Mouse (Mus musculus) heart, embryonic 13.5 days (tissue): Measurements from ENCODE around the gene Cd3eap. TPM values are rescaled to one million over a fixed set of nuclear protein-coding genes. Genes with fewer than 3 reads are reported as not detected.

Experiments used
- ATAC-seq: fragments of 200-750 bp; cut with Nextera tagmentation; 2 replicates; pipeline ENCODE4 v1.8.0; 2017; ENCODE audit warnings: moderate TSS enrichment; ENCODE audit not compliant: insufficient number of reproducible peaks, low FRiP score, low TSS enrichment; ENCODE audit errors: extremely low read depth
- H3K27ac ChIP-seq: fragments of 300-500 bp; sonication (generic); replicated peaks from 2 replicates; pipeline ENCODE4 v1.5.1; 2015; ENCODE audit warnings: moderate library complexity, mild to moderate bottlenecking, inconsistent platforms
- H3K27me3 ChIP-seq: fragments of 300-500 bp; sonication (generic); replicated peaks from 2 replicates; pipeline ENCODE4 v1.6.1; 2015; ENCODE audit warnings: mild to moderate bottlenecking, inconsistent platforms
- H3K36me3 ChIP-seq: fragments of 300-500 bp; sonication (generic); 2 replicates; pipeline ENCODE4 v1.6.1; 2015; ENCODE audit warnings: mild to moderate bottlenecking, inconsistent platforms
- H3K4me1 ChIP-seq: fragments of 300-500 bp; sonication (generic); 2 replicates; pipeline ENCODE4 v1.6.1; 2015; ENCODE audit warnings: inconsistent platforms
- H3K4me2 ChIP-seq: fragments of 300-500 bp; sonication (generic); 2 replicates; pipeline ENCODE4 v1.6.1; 2015; ENCODE audit warnings: inconsistent platforms, mild to moderate bottlenecking, moderate library complexity
- H3K4me3 ChIP-seq: fragments of 300-500 bp; sonication (generic); 2 replicates; pipeline ENCODE4 v1.5.1; 2015; ENCODE audit warnings: moderate library complexity, mild to moderate bottlenecking, inconsistent platforms
- H3K9ac ChIP-seq: fragments of 300-500 bp; sonication (generic); 2 replicates; pipeline ENCODE4 v1.6.1; 2015; ENCODE audit warnings: inconsistent platforms, mild to moderate bottlenecking, moderate library complexity
- H3K9me3 ChIP-seq: fragments of 300-500 bp; sonication (generic); 2 replicates; pipeline ENCODE4 v1.6.1; 2016; ENCODE audit warnings: inconsistent platforms
- WGBS: fragments of 180-500 bp; shearing (Covaris S2); methylation state at CpG from one replicate; pipeline ENCODE4 v1.1.7; 2015; ENCODE audit warnings: mixed read lengths; 5-methylcytosine and 5-hydroxymethylcytosine counted together
- polyA plus RNA-seq: library from polyadenylated mRNA; unstranded; fragments of >200 nt; fragmentation: Nextera tagmentation; extraction: Ambion mirVana; gene quantifications from 2 replicates; pipeline ENCODE4 v1.2.1, GENCODE M21; 2015

Cd3eap gene
- polyA plus RNA-seq, 1 experiment from 2014 or later: 17.4 TPM

GRCm38 (mm10) chr7:19361720-19362119, 2.4 kb upstream of the Cd3eap start:
- 8% methylated on average over 16 of the region's 16 CpGs for WGBS
- peak overlapping the region; percentile 99 for H3K4me2 ChIP-seq
- peak overlapping the region; percentile 83 for H3K9ac ChIP-seq
- ATAC-seq: peak; percentile 2; the same call in 1 of the 2 replicates
- peak overlapping the region; percentile 96 for H3K27ac ChIP-seq
- peaks cover 19% of the 10 kb centered on the region for H3K36me3 ChIP-seq
- peak overlapping the region; percentile 62 for H3K4me3 ChIP-seq
- no peaks in the 10 kb centered on the region for H3K27me3 ChIP-seq
- no peaks in the 10 kb centered on the region for H3K9me3 ChIP-seq
- peaks cover 49% of the 10 kb centered on the region for H3K4me1 ChIP-seq

GRCm38 (mm10) chr7:19360944-19361343, 1.7 kb upstream of the Cd3eap start:
- WGBS: under 1% methylated on average over 27 of the region's 27 CpGs
- peak; percentile 67 for ATAC-seq
- Histone ChIP-seq H3K4me2 (peak overlapping the region; percentile 99), H3K4me3 (peak overlapping the region; percentile 62), H3K9ac (peak overlapping the region; percentile 89), H3K4me1 (peaks cover 49% of the 10 kb centered on the region), H3K27me3 (no peaks in the 10 kb centered on the region), H3K27ac (peak overlapping the region; percentile 96), H3K9me3 (no peaks in the 10 kb centered on the region), H3K36me3 (peaks cover 27% of the 10 kb centered on the region)

GRCm38 (mm10) chr7:19359892-19360641, 784 bp upstream of the Cd3eap start:
- Histone ChIP-seq H3K27me3 (no peaks in the 10 kb centered on the region), H3K36me3 (peaks cover 32% of the 10 kb centered on the region), H3K4me2 (peak overlapping the region; percentile 99), H3K9me3 (no peaks in the 10 kb centered on the region), H3K4me1 (peaks cover 49% of the 10 kb centered on the region), H3K9ac (peak overlapping the region; percentile 89), H3K27ac (peak overlapping the region; percentile 88), H3K4me3 (peak overlapping the region; percentile 62)
- under 1% methylated on average over 45 of the region's 45 CpGs for WGBS
- peak; percentile 51; the same call in 1 of the 2 replicates for ATAC-seq

- Histone ChIP-seq H3K9ac (peak overlapping the region; percentile 89), H3K4me2 (peak overlapping the region; percentile 99), H3K4me3 (peak overlapping the region; percentile 62), H3K9me3 (no peaks in the 10 kb centered on the region), H3K27ac (no peak overlapping the region), H3K27me3 (no peaks in the 10 kb centered on the region), H3K4me1 (peaks cover 40% of the 10 kb centered on the region), H3K36me3 (peaks cover 41% of the 10 kb centered on the region)
- 17% methylated on average over 13 of the region's 13 CpGs for WGBS
- no peak for ATAC-seq
Observed at GRCm38 (mm10) chr7:19358634-19359033, 649 bp downstream of the Cd3eap start.

GRCm38 (mm10) chr7:19357381-19358375, 1.6 kb downstream of the Cd3eap start:
- WGBS: 88% methylated on average over 25 of the region's 25 CpGs
- peak overlapping the region; percentile 62 for H3K4me3 ChIP-seq
- peak overlapping the region; percentile 89 for H3K9ac ChIP-seq
- peaks cover 30% of the 10 kb centered on the region for H3K4me1 ChIP-seq
- H3K27ac ChIP-seq: no peak overlapping the region
- H3K27me3 ChIP-seq: no peaks in the 10 kb centered on the region
- H3K9me3 ChIP-seq: no peaks in the 10 kb centered on the region
- H3K4me2 ChIP-seq: peak overlapping the region; percentile 99
- ATAC-seq: no peak
- H3K36me3 ChIP-seq: peaks cover 51% of the 10 kb centered on the region

GRCm38 (mm10) chr7:19356311-19356710, 3.0 kb downstream of the Cd3eap start:
- H3K36me3 ChIP-seq: peaks cover 64% of the 10 kb centered on the region
- no peak overlapping the region for H3K4me3 ChIP-seq
- H3K27ac ChIP-seq: no peak overlapping the region
- peaks cover 16% of the 10 kb centered on the region for H3K4me1 ChIP-seq
- H3K4me2 ChIP-seq: no peak overlapping the region
- no peak for ATAC-seq
- WGBS: 73% methylated on average over 10 of the region's 10 CpGs
- no peaks in the 10 kb centered on the region for H3K27me3 ChIP-seq
- no peaks in the 10 kb centered on the region for H3K9me3 ChIP-seq
- H3K9ac ChIP-seq: no peak overlapping the region

GRCm38 (mm10) chr7:19354991-19355390, 4.3 kb downstream of the Cd3eap start:
- no peaks in the 10 kb centered on the region for H3K9me3 ChIP-seq
- H3K4me2 ChIP-seq: no peak overlapping the region
- H3K9ac ChIP-seq: no peak overlapping the region
- H3K36me3 ChIP-seq: peaks cover 75% of the 10 kb centered on the region
- ATAC-seq: no peak
- no peak overlapping the region for H3K4me3 ChIP-seq
- no peaks in the 10 kb centered on the region for H3K27me3 ChIP-seq
- no peak overlapping the region for H3K27ac ChIP-seq
- peaks cover 12% of the 10 kb centered on the region for H3K4me1 ChIP-seq
- WGBS: 90% methylated on average over 5 of the region's 5 CpGs

GRCm38 (mm10) chr7:19350221-19350620, 9.1 kb downstream of the Cd3eap start:
- Histone ChIP-seq H3K4me1 (peaks cover 11% of the 10 kb centered on the region), H3K4me3 (no peak overlapping the region), H3K9ac (no peak overlapping the region), H3K36me3 (peaks cover 81% of the 10 kb centered on the region), H3K27me3 (no peaks in the 10 kb centered on the region), H3K27ac (no peak overlapping the region), H3K4me2 (no peak overlapping the region), H3K9me3 (no peaks in the 10 kb centered on the region)
- 87% methylated on average over 8 of the region's 8 CpGs for WGBS
- ATAC-seq: no peak

- Histone ChIP-seq H3K36me3 (peaks cover 72% of the 10 kb centered on the region), H3K9ac (0 out of 2 replicates have a peak overlapping the region, but pooled peaks have one; percentile 14), H3K9me3 (no peaks in the 10 kb centered on the region), H3K4me2 (no peak overlapping the region), H3K27ac (no peak overlapping the region), H3K4me3 (no peak overlapping the region), H3K27me3 (no peaks in the 10 kb centered on the region), H3K4me1 (peaks cover 15% of the 10 kb centered on the region)
- no peak for ATAC-seq
- 75% methylated on average over 13 of the region's 13 CpGs for WGBS
Observed at GRCm38 (mm10) chr7:19349188-19349915, 9.9 kb downstream of the Cd3eap start.

- Histone ChIP-seq H3K4me1 (peaks cover 50% of the 10 kb centered on the region), H3K27ac (peak overlapping the region; percentile 78), H3K9me3 (no peaks in the 10 kb centered on the region), H3K4me2 (peak overlapping the region; percentile 86), H3K36me3 (peaks cover 33% of the 10 kb centered on the region), H3K27me3 (peaks cover 5% of the 10 kb centered on the region; the same call in 1 of the 2 replicates), H3K4me3 (peak overlapping the region; percentile 75), H3K9ac (peak overlapping the region; percentile 85)
- under 1% methylated on average over 31 of the region's 31 CpGs for WGBS
- peak; percentile 93 for ATAC-seq
Observed at GRCm38 (mm10) chr7:19344938-19345471, 14.3 kb downstream of the Cd3eap start.
